Mouse (Mus musculus) mature B cell (primary cell): Measurements from ENCODE around the gene Zfp36l1.

Experiments used
- in situ Hi-C: fragments of 300-500 bp; cut with MboI; formaldehyde crosslinking; loops from 2 replicates; pipeline ENCODE4 v1.14.3; 2019

The Zfp36l1 gene

GRCm38 (mm10) chr12:80131359-80132249 lies 18.8 kb upstream of the Zfp36l1 start:
- in situ Hi-C loops, result loop anchor here (10.0 kb wide), 1 partner anchor 517 kb away; no protein-coding TSS in a partner anchor

DNA sequence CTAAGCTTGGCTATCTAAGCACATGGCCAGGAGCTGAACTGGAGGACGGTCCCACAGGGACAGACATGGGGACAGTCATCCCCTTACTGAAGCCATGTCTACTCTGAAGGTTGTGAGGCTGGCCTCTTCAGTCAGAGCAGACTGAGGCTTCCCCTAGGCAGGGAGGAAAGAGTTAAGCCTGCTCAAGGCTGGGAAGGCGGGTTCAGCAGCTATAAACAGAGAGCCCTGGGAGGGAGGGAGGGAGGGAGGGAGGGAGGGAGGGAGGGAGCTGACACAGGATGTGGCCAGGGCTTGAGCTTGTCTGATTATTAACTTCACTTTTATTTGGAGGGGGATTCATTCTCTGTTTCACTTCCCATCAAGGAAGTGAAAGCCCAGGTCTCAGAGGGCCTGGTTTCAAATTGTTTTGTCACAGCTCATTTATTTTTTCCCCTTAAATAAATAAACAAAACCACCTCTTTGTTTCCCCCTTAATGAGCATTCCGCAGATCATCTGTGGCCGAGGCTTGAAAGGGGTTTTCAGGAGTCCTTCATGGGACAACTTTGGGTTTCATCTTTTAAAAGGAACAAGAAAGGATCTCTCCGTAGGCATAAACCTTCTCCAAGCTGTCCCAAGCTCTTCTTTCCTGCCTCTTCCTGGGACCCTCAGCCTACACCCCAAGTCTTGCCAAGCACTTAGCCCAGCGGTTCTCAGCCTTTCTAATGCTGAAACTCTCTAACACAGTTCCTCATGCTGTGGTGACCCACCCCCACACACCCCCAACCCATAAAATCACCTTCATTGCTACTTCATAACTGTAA lies 17.9 kb upstream of the Zfp36l1 start:
- in situ Hi-C loops, result loop anchor here (10.0 kb wide), 1 partner anchor 516 kb away; no protein-coding TSS in a partner anchor

- in situ Hi-C loops, result no loop called here
Measured at GRCm38 (mm10) chr12:80129531-80129930, 16.7 kb upstream of the Zfp36l1 start.

DNA sequence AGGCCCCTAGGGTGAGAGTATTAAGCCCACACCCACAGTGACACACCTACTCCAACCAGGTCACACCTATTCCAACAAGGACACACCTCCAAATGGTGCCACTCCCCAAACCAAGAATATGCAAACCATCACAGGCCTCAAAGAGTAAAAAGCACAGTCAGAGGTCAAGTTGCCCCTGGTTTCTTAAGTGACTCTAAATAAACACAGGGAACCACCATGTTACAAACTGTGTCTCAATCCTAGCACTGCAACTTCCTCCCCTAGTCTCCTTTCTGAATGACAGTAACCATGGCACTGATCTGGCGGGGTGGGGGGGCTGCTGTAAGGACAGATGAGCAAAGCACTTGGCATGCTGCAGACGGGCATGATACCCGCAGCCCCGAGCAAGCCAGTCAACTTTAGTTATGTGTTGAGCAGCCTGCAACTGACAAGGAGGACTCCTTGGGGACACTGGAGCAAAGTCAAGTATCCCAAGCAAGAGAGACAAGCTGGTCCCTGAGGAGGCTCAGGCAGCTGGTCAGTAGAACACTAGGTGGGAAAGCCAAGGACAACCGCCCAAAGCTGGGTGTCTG lies 14.5 kb upstream of the Zfp36l1 start:
- in situ Hi-C loops, result no loop called here

GRCm38 (mm10) chr12:80125316-80125715 lies 12.5 kb upstream of the Zfp36l1 start:
- in situ Hi-C loops, result no loop called here

DNA sequence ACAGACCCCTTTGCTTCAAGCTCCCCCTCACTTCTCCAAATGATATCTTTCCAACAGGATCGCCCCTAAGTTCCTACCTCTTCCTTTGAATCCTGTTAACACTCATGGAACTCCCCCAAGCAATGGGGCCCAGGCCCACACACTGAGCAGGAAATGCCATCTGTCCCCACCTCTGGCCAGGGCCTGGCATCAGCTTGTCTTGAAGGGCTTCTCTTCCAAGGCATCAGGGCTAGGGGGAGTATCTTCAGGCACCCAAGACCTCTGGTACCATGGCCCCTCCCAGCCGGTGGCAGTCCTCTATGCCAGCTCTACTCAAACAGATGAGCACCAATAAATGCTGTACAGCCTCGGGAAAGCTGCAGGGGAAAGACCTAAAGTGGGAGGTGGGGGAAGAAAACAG lies 11.9 kb upstream of the Zfp36l1 start:
- in situ Hi-C loops, result no loop called here

DNA sequence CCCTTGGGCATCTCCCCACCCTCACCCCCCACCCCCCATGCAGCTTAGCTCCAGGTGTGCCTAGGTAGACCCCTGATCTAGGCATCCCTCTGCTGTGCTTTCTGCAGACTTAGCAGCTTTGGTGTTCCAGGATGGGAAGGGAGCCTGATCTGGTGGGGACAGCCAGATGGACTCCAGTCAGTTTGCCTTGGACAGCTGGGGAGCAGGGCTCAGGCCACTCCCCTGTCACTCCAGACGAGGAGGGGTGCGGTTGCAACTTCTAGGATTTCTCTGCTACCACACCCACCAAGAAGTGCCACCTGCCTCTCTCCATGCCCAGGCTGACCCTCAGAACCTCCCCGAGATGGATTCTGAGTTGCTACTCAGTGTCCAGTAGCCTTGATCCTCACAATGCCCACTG lies 11.4 kb upstream of the Zfp36l1 start:
- in situ Hi-C loops, result no loop called here

DNA sequence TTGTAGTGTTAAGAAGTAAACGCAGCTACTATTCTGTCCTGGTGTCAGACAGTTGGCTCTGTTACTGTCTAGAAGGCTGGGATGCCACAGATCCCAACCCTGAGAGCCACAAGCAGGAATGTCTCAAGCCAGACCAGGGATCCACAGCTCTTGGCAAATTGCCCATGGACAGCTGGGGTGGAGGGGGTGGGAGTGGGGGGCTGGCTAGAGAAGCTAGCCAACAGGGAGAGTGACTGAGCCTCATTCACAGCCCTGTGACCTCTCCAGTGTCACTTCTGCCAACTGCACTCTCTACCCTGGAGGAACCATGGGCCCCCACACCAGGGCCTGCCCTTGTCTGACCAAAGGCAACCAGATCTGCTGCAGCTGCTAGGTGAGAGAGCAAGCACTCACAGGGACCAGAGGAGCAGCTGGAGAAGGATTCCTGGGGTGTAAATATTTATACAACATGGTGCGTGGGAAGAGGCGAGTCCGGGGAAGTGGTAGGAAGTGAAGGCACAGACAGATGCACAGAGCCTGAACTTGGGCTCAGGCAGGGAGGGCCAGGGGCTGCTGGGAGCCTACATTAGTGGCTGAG lies 10.5 kb upstream of the Zfp36l1 start:
- in situ Hi-C loops, result no loop called here

DNA sequence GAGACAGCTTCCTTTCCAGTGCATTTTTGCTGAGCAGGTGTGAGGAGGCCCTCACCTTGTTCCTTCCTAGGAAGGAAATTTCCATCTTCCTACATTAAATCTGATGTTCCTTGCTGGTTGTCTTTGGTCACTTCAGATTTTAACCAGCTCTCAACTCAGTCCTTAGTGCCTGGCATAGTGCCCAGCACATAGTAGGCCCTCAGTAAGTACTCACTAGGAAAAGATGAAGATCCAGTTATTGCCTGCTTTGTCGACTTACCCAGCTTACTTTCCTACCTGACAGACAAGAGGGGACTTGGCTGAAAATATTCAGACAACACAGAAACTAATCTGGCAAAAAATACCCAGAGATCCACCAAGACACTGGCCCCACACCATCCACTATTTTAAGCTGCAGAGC lies 8.6 kb upstream of the Zfp36l1 start:
- in situ Hi-C loops, result no loop called here

DNA sequence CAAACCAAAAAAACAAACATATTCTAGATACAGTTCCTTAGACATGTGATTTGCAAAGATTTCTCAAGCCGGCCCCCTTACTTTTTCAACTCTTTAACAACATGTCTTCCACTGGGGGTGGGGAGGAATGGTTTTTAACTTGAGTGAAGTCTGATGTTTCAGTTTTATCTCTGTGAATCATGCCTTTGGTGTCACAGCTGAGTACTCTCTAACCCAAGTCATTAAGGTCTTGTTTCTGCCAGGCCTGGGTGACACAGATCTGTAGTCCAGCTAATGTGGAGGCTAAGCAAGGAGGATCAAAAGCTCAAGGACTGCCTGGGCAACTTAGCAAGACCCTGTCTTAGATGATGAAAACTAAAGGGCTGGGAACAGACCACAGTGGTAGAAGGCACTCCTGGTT lies 5.8 kb upstream of the Zfp36l1 start:
- in situ Hi-C loops, result no loop called here

- in situ Hi-C loops, result no loop called here
Measured at GRCm38 (mm10) chr12:80116206-80117112, 3.6 kb upstream of the Zfp36l1 start.

DNA sequence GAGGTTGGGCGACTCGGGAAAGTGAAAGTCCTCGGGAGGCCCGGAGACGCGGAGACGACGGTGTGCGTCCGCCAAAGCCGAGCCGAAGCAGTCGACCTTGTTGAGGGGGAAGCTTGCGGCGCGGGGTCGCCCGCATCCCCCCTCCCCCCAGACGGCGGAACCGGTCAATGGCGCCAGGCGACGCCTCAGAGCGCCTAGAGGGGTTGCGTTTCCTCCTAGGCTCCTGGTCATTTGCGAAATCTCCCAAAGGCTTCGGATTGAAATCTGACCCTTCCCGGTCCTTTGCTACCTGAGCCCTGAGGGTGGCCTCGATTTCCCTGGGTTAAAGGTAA lies 3.0 kb upstream of the Zfp36l1 start:
- in situ Hi-C loops, result no loop called here

GRCm38 (mm10) chr12:80115142-80115862 lies 2.5 kb upstream of the Zfp36l1 start:
- in situ Hi-C loops, result no loop called here

DNA sequence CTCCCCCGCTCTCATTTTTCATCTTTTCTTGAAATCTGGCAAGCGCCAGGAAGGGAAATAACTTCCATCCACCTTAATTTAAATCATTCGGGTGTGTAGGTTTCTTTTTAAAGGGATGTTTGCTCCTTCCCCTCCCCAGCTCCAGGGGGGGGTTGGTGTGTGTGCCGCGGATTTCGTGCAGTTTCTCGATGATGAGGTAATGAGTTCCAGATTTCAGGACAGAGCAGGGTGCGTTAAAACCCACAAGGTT lies 2.0 kb upstream of the Zfp36l1 start:
- in situ Hi-C loops, result no loop called here

- in situ Hi-C loops, result no loop called here
Measured at GRCm38 (mm10) chr12:80114031-80114891, 1.4 kb upstream of the Zfp36l1 start.

DNA sequence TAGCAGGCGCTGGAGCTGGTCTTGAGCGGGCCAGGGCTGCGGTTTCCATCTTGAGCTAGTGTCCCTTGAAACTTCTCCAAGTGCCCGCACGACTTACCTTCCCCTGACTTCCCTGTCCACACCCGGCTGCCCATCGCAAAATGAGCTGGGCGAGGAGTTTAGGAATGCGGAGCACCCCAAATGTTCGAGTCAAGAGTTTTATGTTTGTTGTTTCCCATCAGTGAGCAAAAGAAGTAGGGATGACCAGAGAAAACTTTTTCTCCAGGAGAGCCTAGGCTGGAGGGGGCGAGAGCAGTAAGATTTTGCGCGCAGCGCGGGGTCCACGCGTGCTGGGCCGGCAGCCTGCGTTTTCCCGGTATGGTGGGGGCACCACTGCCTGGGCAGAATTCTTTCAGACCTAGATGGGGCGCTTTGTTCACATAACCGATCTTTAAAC lies 791 bp upstream of the Zfp36l1 start:
- in situ Hi-C loops, result no loop called here

- in situ Hi-C loops, result no loop called here
Measured at GRCm38 (mm10) chr12:80112071-80112660, 647 bp downstream of the Zfp36l1 start.

DNA sequence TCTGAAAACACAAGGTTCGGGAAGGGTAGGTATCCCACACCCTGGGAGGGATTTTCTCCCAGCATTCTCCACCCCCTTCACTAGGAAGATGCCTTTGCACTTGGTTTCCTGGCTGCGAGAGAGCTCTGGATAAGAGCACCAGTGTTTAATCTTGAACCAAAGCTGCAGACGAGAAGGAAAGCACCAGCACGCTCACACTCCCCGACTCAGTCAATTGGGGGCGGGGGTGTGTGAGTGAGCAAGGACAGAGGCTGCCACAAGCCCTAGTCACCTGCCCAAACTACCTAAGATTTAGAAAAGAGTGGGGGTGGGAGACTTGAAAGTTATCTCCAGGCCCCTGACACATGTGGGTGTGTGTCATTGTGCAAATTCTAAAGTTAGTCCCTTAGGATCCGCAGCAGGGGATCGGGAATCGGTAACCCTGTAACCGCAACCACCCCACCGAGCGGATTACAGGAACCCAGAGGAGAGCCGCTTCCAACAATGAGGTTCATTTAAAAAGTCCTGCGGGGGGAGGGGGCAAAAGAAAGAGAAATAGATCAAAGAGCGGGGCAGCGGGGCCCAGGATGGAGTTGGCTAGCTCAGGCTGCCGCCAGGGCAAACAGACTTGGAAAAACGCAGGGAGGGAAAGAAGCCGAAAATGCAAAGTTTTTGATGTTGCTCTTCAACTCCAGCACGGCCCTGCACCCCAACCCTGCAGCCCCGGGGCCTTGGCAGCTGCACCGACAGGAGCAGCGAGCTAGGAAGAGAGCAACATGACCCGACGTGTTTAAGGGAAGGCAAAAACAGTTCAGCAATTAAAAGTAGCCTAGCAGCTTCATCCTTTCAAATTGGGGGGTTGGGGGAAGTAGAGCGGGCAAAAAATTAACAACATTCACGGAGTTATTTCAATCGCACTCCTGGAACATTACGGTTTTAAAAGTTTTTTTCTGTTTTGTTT lies 1.4 kb downstream of the Zfp36l1 start:
- in situ Hi-C loops, result no loop called here

DNA sequence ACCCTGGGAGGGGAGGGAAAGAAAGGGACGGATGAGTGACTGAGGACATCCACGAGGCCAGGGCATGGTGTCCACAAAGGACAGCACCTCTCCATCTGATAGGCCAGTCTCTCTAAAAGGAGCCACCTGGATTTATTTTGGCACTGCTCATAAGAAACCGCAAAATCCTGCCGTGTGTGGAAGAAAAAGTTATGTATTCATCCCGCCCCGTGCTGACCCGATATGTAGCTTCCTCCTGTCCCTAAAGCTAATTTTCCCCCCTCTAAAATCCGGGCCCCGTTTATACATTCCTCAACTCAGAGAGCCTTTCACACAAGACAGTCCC lies 2.3 kb downstream of the Zfp36l1 start:
- in situ Hi-C loops, result no loop called here
